Mouse (Mus musculus): ENCODE measurements at regions not wholly inside any gene's neighbourhood (a gene's known extent, or its start where the extent isn't known, plus 50 kb on each side); places are given as distances from the start of the nearest gene placed in this dataset.
"Not testable (repeated sequence)": the region's sequence is repeated elsewhere in the genome, so short reads cannot be mapped to it uniquely, and the experiment has no call there.

DNA sequence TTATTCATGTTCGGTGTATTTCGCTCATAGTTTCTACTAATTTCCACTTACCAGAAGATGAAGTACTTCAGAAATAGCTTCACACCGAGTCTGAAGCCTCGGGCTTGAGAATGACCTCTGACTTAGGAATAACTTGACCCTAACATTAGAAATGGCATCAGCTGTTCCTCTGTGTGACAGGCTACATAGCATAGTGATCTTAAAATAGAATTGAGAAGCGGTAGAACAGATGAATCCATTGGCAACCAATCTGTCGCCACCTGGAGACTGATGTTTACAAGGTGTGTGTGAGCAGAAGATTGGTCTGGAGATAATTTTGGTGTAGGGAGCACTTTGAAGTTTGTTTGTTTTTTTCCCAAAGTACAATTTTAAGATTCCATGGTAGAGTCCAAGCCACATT, 60.9 kb upstream of the Ahi1 start:
- DNase-seq, result no peak

DNA sequence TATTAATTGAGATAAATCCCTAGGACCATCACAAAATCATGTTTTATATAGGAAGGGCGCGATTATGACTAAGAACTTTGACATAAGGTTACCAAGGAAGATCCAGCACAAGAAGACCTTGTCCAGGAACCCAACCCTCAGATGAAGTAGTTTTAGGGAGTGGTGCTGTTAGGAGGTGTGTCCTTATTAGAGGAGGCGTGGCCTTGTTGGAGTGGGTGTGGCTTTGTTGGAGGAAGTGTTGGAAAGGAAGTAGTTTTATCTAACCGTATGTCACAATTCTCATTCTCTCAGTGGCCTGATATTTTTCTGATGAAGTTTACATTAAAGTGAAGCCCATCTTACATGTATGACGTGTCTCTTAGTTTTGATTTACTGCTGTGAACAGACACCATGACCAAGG, 68.7 kb upstream of the Ahi1 start:
- DNase-seq, result no peak

DNA sequence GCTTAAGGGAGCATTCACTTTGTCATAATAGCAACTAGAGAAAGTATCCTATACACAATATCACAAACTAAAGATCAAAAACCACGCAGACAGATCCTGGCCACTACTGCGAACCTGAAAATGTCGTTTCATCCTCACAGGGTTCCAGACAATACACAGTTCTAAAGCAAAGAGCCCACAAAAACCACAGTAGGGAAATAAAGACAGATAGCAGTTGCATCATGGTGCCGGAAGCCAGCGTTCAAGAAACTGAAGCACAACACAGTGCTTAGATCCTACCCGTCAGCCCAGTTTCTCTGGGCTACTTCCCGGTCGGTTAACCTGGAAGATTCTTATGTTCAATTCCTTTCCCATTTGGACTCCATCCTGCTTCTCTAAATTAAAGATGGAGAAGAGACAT, 69.7 kb upstream of the Ahi1 start:
- DNase-seq, result no peak

DNA sequence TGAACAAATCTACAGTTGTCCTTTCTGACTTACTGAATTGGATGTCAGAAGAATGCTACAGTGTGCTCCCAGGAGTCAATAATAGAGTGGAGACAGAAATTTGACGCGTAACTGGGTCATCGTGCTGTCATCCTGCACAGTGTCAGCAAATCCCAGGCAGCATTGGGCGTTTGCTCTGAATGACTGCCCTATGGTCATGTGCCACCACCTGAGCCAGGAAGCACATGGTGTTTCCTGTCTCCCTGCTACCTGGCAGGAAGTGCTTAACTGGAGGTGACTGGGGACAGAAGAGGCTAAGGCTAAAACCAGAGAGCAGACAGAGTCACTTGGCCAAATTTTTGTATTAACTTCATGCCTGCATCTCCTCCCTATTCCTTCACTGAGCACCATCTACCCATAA, 72.1 kb upstream of the Ahi1 start:
- DNase-seq, result no peak

DNA sequence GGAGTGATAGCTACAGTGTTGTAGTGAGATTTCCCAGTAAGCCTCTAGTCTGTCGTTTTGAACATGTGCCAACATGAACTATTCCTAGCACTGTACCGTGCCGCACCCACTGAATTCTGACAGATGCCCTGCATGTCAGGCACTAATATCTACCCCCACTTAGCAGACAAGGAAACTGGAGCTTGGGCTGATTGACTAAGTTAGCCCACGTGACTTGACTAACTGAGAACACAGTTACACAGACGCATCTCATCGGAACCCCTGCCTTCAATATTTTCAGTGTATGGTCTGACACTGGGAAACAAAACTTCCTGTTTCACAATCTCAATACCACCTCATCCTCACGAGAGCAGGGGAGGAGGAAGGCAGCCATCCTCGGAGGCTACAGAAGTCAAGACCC, 72.9 kb upstream of the Ahi1 start:
- no peak for DNase-seq

DNA sequence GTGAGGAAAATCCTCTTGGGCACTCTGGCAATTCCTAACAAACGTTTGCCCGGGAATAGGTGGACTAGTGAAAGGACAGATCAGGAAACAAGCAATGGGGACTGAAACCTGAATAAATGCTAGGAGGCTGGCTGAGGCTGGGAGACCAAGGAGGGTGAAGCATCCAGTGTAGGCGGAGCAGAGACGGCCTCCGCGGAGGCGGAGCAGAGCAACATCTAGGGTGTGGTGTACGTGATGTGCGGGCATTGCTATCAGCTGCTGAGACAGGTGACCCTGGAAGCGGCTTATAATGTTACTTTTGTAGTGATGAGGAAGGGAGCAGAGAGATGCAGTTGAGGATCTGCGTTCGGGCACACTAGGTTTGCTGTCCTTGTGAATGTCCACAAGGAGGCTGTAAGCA, 85.3 kb upstream of the Ahi1 start:
- no peak for DNase-seq

DNA sequence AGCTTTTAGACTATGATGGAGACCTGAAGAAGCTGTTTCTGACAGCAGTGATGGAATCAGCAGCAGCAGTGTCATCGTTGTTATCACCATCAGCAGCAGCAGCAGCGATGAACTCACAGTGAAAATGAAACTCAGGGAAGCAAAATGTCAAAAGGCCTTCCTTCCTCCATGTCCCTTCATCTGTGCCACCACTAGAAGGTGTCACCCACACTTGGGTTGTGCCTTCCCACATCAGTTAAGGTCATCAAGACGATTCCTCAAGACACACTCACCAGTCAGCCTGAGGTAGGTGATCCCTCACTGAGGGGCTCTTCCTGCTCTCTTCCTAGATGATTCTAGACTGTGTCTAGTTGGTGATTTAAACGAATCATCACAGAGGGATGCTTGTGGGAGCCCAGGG, 87.3 kb upstream of the Ahi1 start:
- no peak for DNase-seq

DNA sequence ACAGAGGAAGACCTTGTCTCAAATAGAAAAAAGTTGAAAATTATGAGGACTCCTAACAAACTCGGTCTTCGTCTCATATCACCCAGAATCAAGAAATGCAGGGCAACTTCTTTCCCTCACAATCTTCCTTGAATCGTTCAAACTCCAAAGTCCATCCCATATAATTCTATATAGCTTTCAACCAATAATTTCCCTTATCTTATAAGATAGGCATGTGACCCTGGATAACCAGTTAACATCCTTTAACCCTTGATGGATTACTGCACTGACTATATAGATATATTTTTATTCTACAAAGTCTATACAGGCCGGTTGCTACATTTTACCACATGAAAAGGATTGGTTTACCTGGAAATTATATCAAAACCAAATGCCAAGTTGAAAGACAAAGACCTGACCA, 94.9 kb upstream of the Ahi1 start:
- DNase-seq, result no peak

DNA sequence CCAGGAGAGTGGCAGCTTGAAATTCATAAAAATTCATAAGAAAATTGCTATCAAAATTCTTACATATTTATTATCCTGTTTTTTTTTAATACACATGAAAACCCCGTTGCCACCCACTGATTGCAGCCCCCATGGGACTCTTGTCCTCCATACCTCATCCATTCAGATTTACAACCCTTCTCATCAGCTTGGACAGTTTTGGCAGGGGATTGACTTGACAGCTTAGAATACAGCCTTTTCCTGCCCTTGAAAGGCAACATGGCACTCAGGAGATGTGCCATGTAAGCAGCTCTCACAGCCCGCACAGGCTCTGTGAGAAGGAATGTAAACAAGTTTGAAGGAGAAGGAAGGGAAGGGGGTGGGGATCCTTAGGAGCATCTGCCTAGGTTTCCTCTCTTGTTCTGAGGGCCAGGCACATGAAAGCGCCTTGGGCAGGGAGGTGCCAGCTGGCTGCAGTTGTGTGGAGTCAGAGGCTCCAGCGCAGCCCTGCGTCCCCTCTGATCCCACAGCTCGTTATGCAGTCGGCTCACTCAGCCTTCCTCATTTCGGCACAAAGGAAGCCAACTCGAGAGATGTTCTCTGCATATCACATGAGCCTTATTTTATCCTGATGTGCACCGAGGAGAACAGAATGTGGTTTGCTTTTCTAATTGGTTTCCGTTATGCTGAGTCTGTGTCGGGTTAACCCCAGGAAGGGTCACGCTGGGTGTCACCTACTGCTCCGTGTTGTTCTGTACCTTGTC, 97.6 kb upstream of the Ahi1 start:
- peak; percentile 55 for DNase-seq

DNA sequence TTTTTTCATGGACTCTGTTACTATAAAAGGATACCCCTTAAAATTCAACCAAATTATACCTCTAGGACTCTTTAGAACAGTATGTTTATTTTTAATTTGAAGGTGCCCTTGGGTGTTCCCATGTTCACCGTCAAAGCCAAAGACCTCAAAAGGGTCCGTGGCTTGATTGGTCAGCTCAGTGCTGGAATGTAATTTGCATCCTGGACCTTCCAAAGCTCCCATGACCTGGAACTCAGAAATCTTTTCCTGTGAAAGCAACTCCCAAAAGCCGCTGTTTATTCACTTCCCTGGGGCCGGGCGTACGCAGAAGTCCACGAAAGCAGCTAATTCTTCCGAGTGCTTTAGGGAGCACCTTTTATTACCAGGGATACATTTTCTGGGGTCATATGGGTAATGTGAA, 105.1 kb upstream of the Ahi1 start:
- no peak for DNase-seq

DNA sequence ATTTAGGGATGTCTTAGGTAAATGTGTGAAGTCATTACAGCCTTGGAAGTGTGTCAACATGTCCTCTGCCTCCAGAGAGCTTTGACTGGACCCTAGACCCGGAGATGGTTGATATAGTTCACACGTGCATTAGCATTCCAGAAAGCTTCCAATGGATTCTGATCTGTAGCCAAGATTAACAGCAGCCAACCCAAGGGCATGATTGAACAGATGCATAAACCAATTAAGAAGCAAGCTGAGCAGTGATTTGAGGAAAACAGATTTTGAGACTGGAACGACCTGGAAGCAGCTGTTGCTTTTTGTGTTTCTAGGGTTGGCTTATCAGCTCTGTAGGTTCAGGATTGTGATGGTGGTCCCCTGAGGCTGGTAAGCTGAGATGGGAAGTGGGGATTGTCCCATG, 109.1 kb upstream of the Ahi1 start:
- DNase-seq, result no peak

DNA sequence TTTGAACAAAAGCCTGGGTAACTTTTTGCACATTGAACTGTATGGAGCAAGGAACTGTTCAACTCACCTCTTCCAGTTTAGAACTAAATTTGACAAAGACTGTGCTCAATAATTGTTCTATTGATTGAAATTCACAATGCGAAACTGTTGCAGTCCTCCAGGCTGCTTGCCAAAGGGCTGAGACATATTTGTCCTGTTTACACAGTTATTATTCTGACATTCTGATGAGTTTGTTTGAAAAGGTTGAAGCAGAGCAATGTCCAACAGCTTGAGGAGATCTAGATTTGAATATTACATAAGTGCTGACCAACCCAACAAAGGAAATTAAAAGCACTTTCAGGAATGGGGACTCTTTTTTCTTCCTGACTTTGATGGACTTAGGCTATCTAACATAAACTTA, 110.2 kb upstream of the Ahi1 start:
- DNase-seq, result peak; percentile 31

DNA sequence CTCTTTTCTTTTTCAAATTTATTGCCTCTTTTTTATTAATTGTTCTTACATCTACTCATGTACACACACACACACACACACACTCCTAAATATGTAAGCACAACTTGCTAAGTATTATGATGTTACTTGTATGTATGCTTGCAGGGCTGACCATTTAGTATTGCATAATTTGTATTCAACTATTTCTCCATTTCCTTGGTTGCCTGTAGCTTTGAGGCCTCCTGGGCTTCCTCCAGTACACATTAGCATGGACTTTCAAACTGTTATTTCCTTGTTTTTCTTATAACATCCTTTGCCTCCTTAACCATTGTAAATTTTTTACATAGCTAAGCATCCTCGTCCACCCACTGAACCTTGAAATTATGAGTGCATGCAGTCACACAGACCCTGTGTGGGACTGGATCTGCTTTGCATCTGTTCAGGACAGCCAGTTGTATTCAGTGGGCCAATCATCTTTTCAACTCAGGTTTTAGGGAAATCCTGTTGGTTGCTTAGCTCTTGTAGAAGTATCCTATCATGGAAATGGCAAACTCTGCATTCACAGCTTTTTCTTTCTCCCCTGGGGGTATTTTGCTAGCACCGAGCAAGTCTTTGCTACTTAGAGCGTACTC, 110.8 kb upstream of the Ahi1 start:
- no peak for DNase-seq

DNA sequence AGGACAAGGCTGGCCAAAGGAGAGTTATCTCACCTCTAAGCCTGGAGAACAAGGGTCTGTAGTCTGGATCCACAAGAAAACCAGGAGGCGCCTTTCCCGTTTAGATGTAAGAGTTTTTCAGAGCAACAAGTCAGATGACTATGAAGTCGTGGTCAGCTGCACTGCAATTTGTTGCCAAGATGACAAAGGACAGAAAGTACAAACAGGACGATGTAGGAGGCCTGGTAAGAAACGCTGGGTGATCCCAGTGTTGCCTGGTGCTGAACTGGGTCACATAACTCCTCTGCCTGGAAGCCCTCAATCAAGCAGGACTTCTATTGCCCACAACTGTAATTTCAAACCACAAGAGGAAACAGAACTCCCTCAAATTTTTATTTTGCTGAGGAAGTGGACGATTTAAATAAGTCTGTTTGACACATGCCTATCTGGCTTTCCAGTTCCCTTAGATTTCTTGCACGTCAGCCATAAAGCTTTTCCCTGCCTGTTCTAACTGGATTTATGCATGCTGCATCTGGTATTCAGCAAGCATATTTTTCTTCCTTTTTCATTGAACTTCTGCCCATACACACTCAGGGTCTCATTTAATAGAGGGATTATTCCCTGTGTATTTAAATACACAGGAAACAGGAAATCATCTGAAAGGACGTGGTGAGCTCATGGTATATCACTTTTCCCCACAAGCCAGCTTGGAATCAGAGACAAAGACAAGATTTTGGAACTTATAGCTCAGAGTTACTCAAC, 113.5 kb upstream of the Ahi1 start:
- DNase-seq, result no peak

DNA sequence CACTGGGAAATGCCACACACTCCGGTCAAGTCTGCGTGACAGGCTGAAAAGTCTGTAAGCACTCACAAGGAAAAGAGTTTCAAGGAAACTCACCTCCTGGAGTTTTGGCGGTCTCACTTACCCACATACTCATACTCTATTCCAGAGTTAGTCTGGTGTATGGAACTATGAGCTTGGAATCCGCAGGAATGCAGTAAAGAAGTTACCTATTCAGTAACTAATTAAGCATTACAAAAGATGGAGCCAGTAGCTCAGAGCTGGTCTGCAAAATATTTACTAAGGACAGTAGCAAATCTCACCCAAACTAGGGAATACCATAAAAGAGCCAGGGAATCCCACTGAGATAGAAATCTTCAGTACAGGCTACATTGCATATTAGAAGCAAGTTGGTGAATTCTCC, 111.9 kb upstream of the Pde7b start:
- not testable (repeated sequence) for DNase-seq

DNA sequence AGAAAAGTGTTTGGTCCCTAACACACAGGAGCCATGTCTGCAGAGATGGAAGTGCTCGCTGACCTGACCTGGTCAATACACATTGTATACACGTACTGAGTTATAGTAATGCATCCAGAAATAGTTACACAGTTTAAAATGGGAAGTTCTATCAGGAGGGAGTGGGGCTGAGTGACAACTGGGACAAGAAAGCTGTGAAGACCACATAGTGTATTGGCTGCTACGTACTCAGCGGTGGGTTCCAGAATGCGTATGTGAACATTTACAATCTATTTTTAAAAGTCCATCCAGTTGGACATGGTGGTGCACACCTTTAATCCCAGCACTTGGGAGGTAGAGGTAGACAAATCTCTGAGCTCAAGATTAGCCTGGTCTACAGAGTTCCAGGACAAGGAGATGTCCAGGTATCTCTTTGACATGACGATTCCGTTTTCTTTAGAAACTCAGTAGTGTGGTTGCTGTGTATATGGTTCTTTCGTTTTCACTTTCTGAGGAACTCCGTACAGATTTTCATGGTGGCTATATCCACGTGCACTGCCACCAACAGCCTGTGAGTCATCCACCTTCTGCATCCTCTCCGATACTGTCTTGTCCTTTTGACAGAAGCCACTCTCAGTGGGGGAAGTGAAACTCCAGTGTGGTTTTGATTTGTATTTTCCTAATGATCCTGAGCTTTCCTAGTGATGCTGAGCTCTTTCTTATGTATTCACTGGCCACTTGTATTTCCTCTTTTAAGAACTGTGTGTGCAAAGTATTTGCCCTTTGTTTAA, 110.1 kb upstream of the Pde7b start:
- DNase-seq, result no peak

DNA sequence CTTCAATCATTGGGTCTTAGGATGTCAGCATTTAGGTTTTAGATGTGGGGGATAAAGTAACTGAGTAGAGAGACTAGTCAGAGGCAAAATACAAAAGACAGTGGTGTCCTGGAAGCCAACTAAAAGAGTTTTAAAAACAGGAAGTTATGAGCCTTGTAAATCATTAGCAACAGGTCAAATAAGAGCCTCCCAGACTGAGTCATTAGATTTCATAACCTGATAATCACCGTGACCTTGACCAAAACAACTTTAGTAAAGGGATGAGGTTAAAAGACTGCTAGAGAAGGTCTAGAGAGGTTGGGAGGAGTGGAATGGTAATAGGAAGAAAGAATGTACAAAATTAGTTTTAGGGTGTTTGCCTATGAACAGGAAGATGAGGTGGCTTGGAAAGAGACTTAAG, 103.4 kb upstream of the Pde7b start:
- DNase-seq, result no peak

DNA sequence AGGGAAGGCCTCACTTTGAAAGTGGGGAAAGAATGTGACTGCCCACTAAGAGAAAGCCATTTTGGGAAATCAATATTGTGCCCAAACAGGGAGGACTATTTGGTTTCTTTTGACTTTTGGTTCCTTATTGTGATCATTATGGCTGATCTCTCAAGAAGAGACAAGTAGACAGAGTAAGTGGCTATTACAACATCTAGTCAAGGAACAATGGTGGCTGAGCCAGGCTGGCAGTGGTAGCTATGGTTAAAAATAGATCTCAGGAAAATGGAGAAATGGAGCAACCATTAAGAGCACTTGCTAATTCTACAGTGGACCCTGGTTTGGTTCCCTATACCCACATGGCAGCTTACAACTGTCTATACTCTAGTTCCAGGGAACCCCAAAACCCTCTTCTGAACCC, 102.6 kb upstream of the Pde7b start:
- DNase-seq, result no peak

DNA sequence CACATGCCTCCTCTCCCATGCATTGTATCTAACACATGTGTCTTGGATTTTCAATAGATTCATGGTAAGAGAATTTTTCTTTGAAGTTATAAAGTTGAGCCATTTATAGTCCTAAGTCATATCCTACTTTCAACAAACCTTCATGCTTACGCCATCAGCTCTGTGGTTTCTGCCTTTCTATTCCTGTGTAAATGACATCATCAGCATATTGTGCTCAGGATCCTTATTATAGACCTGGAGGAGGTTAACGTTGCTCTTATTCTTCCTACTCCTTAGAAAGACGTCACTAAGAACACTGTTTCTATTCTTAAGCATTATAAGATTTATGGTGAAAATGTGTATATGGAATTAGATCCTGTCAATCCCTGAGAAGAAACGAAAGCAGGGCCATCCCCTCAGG, 93.7 kb upstream of the Pde7b start:
- no peak for DNase-seq

DNA sequence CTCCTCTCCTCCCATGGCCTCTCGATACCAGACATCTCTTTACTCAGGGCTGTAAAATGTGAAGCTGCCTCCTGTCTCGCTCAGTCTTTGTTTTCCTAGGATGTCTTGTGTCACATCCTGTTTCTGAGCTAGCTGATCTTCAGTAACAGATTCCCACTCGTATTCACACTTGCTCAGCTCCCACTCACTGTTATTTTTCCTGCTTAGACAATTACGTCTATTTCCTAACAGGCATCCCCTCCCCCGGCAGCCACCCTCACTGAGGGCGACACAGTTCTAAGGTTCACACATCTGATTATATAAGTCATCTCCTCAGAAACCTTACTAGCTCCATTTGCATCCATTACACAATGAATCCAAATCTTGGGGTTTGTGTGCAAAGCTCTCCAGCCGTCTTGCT, 74.9 kb upstream of the Pde7b start:
- no peak for DNase-seq

DNA sequence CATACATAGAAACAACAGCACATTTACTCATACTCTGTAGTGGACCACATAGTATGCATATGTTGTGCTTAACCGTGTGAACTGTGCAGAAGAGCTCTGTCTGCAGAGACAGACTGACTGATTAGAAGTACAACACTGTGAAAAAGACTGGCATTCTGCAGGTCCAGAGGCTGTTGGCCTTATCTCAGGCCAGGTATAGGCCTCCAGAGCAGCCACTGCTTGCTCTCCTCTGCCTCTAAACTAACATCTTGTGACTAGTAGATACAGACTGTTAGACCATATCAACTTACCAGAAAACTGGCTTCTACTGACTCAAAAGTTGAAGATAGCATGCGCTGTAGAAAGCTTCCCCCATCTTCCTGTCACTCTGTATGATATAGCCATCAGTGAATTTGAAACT, 73.5 kb upstream of the Pde7b start:
- no peak for DNase-seq

DNA sequence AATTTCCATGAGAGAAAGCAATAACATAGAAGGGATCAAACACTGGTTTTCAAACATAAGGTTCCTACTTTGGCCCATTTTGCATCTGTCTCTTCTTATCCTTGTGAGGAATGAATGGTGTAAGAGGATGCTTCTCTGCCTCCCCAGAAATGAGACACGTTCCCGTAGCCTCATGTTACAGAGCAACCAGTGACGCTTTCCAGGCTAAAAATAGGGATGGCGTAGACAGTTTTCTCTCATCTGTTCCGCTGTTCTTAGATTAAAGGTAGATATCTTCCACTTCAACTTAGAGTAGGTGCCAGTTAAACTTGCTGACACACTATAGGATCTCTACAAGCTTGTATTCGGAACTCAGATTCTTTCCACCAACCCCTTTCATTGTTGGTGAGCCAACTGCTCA, 69.1 kb upstream of the Pde7b start:
- DNase-seq, result no peak

DNA sequence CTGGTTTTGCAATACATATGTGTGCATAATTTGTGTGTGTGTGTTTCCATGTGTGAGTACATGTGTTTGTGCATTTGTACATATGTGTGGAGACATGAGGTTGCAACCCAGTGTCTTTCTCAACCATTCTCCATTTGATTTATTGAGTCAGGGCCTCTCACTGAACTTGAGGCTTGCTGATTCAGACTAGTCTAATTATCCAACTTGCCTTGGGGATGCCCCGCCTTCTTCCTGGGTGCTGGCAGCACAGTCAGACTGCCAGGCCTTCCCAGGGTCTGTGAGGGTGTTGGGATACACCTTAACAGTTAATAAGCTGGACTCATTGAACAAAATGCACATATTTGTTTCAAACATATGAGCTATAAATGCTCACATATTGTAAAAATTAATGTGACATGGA, 56.1 kb upstream of the Pde7b start:
- DNase-seq, result no peak
